Mouse (Mus musculus) thymus, postnatal 10 days (tissue): Measurements from ENCODE around the gene Etv2.

Experiments
- DNase-seq, 2 experiments: peaks; one replicate each; pipeline ENCODE4 v3.0.0; 2021; ENCODE audit warnings: low spot score in 2 of 2

Etv2 gene

GRCm38 (mm10) chr7:30613529-30614112 lies 22.0 kb downstream of the Etv2 start:
- DNase-seq: peak; percentile 36 to 70

GRCm38 (mm10) chr7:30612654-30613402 lies 22.8 kb downstream of the Etv2 start, which contains the start of gene Upk1a:
Gene Upk1a, minus strand, starts transcription at chr7:30612847.
- DNase-seq: no peak

- no peak for DNase-seq
Observed at GRCm38 (mm10) chr7:30610043-30610442, 25.6 kb downstream of the Etv2 start.

DNA sequence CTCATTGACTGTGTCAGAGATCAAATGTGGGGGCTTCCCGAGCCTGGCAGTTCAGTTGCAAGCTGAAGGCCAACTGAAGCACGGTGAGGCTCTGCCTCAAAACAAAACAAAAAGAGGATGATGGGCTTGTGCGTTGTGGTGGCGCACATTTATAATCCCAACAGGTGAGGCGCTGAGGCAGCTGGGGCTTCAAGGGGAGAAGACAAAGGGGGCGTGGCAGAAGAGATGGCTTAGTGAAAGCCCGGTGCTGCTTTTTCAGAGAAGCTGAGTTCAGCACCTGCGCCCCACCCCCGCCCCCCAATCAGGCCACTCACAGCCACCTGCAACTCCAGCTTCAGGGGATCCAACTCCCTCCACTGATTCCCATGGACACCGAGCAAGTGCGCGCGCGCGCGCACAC lies 27.2 kb downstream of the Etv2 start:
- no peak for DNase-seq

GRCm38 (mm10) chr7:30607706-30608309 lies 27.8 kb downstream of the Etv2 start:
- DNase-seq: peak; percentile 33 to 68

GRCm38 (mm10) chr7:30604944-30605343 lies 30.7 kb downstream of the Etv2 start:
- no peak for DNase-seq

GRCm38 (mm10) chr7:30604424-30604823 lies 31.2 kb downstream of the Etv2 start:
- DNase-seq: no peak

DNA sequence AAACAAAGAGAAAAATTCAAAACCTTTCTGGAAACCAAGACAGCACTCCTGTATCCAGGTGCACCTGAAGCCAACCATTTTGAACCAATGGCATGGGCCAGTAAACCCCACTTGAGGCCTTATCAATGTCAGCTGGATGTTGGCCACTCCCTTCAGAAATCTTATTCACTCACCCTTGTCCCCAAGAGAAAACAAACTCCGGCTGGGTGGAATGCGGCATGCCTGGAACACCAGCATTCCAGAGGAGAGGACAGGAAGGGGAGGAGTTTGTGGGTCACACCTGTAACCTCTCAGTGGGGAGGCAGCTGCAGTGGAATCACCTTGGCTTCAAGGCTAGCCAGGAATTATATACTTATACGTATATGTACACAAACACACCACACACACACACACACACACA lies 33.1 kb downstream of the Etv2 start:
- DNase-seq: no peak

DNA sequence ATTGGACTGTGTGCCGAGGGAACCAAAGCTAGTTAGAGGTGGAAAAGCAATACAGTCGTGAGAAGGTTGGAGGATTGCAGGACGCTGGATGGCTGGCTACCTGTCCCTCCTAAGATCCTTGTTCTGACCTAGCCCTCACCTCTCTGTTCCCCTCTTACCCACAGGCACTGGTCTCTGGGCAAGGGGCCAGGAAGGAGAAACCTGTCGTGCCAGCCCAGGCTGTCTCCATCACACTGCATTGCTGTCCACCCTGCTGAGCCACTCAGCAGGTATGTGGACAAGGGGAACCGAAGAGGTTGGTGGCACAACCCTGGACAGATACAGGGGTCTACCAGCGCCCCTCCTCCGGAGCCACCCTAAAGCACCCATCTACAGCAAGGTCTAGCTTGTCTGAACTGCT lies 35.0 kb downstream of the Etv2 start:
- DNase-seq: no peak

DNA sequence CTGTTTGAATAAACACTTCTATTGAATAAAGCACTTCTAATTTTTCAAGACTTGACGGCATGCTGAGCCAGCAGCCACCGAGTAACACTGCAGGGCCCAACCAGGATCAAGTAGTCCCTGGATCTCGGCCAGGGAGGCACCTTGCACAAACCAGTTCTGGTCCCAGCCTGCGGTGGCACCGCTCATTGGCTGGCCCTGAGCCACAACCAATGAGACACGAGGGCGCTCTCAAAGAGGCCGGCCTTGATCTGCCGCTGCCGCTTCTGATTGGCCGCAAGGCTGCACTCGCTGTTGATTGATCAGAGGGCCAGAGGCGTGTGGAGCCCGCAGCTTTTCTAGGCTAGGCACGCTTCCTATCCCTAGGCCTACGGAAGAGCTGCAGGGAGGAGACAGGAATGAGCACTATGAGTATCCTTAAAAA lies 35.7 kb downstream of the Etv2 start:
- DNase-seq: peak; percentile 54 to 61

GRCm38 (mm10) chr7:30598786-30599185 lies 36.9 kb downstream of the Etv2 start, which contains the start of gene Zbtb32:
Gene Zbtb32, minus strand, starts transcription at chr7:30598909.
- no peak for DNase-seq

GRCm38 (mm10) chr7:30596811-30597210 lies 38.8 kb downstream of the Etv2 start:
- DNase-seq: no peak

DNA sequence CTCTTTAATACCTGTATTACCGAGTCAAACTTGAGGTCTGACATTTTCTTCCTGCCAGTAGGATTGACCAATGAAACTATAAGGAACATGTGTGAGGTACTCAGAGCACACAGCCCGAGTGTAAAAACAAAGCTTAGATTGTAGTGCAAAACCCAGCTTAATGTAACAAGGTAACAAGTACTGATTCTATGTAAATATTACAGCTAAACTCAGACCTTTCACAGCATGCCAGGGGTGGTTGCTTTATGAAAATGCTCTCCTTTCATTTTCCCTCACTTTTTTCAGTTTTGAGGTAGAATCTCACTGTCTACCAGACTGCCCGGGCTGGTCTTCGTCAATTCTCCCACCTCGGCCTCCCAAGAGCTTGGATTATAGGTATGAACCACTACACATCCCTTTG lies 39.6 kb downstream of the Etv2 start:
- DNase-seq: no peak

GRCm38 (mm10) chr7:30594510-30595024 lies 41.1 kb downstream of the Etv2 start:
- no peak for DNase-seq

DNA sequence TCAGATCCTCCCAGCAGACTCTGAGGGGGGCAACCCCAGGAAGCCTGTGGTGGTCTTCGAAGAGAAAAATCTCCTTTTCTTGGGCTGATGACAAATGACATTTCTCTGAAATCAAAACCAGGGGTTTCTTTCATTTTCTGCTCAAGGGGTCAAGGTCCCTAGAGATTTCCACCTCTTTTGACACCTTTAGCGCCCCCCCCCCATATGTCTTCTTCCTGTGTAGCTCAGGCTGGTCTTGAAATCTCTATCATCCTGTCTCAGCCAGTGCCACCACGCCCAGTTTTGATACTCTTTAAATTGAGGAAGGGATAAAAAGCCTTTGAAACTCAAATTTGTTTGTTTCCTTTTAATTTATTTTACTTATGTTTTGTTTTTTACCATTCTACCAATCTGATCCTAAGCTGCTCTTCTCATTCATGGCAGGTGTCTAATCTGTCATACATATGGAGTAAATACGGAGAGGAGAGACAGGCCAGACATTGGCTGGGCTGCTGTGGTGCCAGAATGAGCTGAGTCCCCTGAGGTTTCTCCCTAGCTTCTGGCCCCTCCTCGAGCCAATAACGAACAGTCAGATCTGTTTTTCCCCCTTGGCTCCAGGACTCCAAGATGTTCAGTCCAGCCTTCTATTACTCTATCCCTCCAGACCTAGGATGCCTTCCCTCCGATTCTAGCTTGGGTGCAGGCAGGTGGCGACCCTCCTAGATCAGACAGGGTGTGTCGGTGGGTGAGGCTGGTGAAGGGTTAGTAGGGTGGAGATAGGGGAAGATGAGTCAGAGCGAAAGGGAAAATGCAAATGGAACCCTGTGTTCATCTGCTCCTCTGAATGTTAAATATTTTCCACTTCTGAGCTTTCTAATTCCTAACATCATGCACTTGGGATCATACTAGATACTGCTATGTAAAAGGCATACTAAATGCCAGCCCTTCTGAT lies 41.8 kb downstream of the Etv2 start:
- DNase-seq: no peak

GRCm38 (mm10) chr7:30592772-30593423 lies 42.8 kb downstream of the Etv2 start:
- no peak for DNase-seq

- no peak for DNase-seq
Observed at GRCm38 (mm10) chr7:30591605-30591951, 44.1 kb downstream of the Etv2 start.

GRCm38 (mm10) chr7:30590927-30591604 lies 44.6 kb downstream of the Etv2 start:
- no peak for DNase-seq

DNA sequence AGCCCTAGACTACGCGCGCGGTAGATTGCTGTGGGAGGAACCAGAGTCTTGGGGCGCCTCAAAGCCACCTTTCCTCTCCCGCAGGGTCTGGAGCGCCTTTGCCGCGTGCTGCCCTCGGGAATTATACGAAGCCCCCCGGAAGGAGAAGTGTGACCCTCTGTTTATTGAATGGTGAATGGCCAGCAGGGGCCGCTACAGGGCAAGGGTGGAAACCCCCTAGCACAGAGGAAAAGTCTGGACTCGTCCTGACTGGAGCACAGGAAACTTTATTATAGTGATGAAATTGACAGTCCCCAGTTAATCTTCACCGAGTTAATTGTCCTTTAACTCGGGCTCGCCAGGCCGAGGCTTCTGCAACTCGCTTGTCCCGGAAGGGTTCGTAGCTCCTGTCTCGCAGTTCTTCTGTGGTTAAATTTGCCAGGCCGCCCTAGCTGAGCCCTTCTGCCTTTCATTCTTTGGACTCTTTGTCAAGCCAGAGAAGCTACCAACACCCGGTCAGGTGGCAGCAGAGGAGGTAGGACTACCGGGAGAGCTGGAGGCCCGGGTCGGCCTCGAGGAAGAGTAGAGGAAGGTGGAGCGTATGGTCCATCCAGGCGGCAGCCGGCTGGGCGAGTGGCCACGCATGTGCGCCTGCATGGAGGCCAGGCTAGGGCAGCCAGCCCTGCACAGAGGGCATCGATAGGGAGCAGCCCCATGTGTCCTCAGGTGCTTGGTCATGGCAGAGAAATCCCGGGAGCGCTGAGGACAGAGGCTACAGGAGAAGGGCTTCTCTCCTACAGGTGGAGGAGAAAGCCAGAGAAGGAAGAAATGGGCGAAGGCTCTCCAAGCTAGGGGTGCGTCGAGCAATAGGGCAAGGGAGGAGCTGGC lies 46.0 kb downstream of the Etv2 start:
- DNase-seq: peak; percentile 76 to 88
